Mouse (Mus musculus) frontal cortex, postnatal 14 days (tissue): ENCODE measurements around the gene Yrdc.

Experiments
- DNase-seq, 2 experiments: peaks; one replicate each; pipeline ENCODE4 v3.0.0; 2022; ENCODE audit warnings: low spot score in 2 of 2

Yrdc gene

GRCm38 (mm10) chr4:124849631-124850260 is 733 bp upstream of the Yrdc start:
- peak; percentile 59 to 78 for DNase-seq

DNA sequence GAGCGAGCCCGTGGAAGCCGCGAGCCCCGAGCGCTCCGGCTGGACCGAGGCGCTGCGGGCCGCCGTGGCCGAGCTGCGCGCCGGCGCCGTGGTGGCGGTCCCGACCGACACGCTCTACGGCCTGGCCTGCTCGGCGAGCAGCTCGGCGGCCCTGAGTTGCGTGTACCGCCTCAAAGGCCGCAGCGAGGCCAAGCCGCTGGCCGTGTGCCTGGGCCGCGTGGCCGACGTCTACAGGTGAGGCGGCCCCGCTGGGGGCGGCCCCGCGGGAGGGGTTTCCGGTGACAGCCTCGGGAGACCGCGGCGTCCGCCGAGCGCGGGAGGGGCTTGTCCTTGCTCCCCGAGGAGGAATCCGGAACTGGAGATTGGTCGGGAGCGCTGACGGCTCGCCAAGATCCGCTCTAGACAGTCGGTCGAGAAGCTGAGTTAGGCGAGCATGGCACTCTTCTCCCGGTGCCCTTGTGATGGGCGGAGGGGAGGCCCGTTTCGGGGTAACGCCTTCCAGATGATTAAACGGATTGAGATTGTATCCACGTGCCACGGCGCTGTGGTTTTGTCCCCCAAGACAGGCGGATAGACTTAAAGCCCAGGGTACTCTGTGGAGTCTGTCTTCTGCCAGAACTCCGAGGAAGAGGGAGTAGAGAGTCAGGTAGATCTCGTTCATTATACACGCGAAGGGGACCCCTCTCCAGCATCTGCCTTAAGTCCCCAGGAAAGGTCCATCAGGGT is 617 bp downstream of the Yrdc start, which contains the start of gene 1110065P20Rik:
TSS of gene 1110065P20Rik (minus strand) at position 264 of the 726 bp plus-strand sequence.
- DNase-seq = peak; percentile 61 to 68

DNA sequence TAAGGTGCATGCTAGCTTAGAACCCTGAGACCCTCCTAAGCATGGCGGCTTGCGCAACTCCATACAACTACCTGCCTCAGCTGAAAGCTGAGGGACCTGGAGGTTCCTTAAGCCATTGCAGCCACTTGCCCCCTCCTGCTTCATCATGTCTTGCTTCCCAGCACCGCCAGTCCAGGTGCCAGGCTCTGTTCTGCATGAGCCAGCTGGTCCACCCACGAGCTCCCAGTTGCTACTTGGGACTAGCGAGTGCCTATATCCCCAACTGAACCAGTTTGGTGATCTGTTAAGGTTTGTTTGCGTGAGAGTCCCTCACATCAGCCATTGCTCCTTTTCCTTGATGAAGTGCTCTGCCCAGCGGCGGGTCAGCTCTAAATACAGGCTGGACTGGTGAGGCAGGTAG is 5.8 kb downstream of the Yrdc start:
- no peak for DNase-seq

DNA sequence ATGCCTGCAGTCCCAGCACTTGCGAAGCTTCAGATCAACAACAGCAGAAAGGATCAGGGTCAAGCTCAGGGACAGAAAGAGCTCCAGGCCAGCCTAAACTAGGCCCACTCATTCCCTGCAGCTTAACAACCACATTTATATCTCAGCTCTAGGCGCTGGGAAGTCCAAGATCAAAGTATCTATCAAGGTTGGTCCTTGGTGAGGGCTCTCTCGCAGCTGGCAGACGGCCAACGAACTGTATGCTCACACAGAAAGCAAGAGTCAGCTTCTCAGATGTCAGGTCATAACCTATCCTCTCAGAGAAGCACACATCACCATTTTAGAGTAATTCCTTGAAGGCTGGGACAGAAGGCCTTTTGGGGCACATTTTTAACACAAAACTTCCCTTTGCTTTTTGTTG is 7.9 kb downstream of the Yrdc start:
- no peak for DNase-seq

- DNase-seq = no peak
These were observed 10.0 kb downstream of the Yrdc start for GRCm38 (mm10) chr4:124860446-124860845.

GRCm38 (mm10) chr4:124861283-124862188 is 11.1 kb downstream of the Yrdc start, which contains the start of gene Maneal:
Gene Maneal, minus strand, starts transcription at chr4:124862171.
- DNase-seq = no peak

GRCm38 (mm10) chr4:124872719-124873118 is 22.2 kb downstream of the Yrdc start:
- no peak for DNase-seq

- no peak for DNase-seq
These were observed 30.1 kb downstream of the Yrdc start, which contains the start of gene Epha10 for GRCm38 (mm10) chr4:124880599-124880998. Gene Epha10, plus strand, starts transcription at chr4:124880899.

- DNase-seq = peak; percentile 81 to 82
These were observed 30.9 kb downstream of the Yrdc start for GRCm38 (mm10) chr4:124881341-124881908.

DNA sequence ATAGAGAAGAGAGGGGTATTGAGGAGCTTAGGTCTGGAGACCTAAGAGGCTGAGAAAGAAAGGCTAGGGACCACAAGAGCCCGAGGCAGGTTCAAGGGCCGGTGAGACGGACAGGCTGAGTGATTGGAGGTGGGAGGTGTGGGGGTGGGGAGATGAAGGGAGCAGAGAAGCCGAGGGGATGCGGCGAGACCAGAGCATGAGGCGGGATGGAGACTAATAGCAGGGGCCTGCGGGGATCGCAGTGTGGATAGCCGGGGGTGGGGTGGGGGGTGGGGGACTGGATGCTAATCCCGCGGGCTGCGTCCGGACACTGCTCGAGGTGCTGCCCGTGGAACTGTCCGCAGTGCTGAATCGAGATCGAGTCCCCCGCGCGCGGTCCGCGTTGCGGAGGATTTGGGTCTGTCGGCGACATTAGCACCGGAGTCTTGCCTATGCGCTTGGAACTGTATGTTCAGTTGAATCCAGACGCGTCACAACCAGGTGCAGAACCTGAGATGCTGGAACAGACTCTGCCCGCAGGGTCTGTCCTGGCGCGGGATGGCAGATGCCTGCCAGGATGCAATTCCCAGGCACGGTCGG is 31.8 kb downstream of the Yrdc start:
- DNase-seq = no peak

DNA sequence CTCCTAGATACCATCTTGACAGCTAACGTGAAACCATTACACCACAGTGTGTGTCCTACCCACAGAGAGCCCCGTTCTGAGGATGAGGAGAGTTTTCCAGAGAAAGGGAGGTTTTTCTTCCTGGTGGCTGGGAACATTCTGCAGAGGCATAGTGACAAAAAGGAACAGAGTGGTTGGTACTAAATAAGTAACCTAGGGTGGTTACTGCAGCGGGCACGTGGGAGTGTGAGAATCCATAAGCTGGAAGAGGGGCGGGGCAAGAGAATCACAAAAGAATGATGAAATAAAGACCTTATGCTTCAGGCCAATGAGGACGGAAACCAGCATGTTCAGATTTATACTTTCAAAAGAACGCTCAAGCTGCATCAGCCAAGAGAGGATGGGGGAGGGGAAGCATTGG is 38.2 kb downstream of the Yrdc start:
- DNase-seq = no peak

- no peak for DNase-seq
These were observed 39.5 kb downstream of the Yrdc start for GRCm38 (mm10) chr4:124889935-124890334.

GRCm38 (mm10) chr4:124890831-124891230 is 40.4 kb downstream of the Yrdc start:
- DNase-seq = no peak

- no peak for DNase-seq
These were observed 43.3 kb downstream of the Yrdc start for GRCm38 (mm10) chr4:124893769-124894168.

- peak in 1 of 2 experiments; percentile 34 for DNase-seq
These were observed 44.3 kb downstream of the Yrdc start for GRCm38 (mm10) chr4:124894508-124895428.

- DNase-seq = no peak
These were observed 47.9 kb downstream of the Yrdc start for GRCm38 (mm10) chr4:124898428-124898827.

DNA sequence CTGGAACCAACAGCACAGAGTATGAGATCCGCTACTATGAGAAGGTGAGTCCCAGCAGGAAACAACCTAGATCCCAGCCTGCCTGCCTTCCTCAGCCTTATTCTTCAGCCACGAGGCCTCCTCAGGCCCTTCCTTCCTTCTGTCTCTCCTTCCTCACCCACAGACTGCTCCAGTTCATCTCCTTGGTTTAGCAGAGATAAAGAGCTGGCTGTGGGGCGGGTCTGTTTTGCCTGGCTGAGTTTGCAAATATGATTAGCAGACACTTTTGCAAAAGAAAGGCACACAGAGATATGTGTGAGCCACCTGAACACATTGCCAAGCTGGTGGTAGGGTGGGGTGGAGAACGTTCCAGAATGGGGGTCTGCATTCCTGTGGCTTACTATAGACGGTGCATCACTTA is 49.4 kb downstream of the Yrdc start:
- no peak for DNase-seq
